Mouse (Mus musculus) embryonic facial prominence, embryonic 11.5 days (tissue): Measurements from ENCODE around the gene Lnx2. TPM values are rescaled to one million over a fixed set of nuclear protein-coding genes. Genes with fewer than 3 reads are reported as not detected.

ENCODE experiments used
- ATAC-seq: fragments of 200-750 bp; cut with Nextera tagmentation; replicated peaks from 2 replicates; pipeline ENCODE4 v1.8.0; 2017; ENCODE audit warnings: low read depth; ENCODE audit not compliant: insufficient number of reproducible peaks, low FRiP score, low TSS enrichment
- DNase-seq: peaks from one replicate; pipeline ENCODE4 v3.0.0-alpha.2; 2015; ENCODE audit warnings: low spot score
- H3K27ac ChIP-seq: fragments of 300-500 bp; sonication (generic); replicated peaks from 2 replicates; pipeline ENCODE4 v1.5.1; 2014; ENCODE audit warnings: mild to moderate bottlenecking, low read depth, low read length, control low read depth
- H3K27me3 ChIP-seq: fragments of 300-500 bp; sonication (generic); 2 replicates; pipeline ENCODE4 v1.6.1; 2014; ENCODE audit warnings: mild to moderate bottlenecking, low read length, moderate library complexity, mixed read lengths; ENCODE audit not compliant: control insufficient read depth, insufficient read depth
- H3K36me3 ChIP-seq: fragments of 300-500 bp; sonication (generic); replicated peaks from 2 replicates; pipeline ENCODE4 v1.6.1; 2014; ENCODE audit warnings: low read depth, mild to moderate bottlenecking, low read length, moderate library complexity, mixed read lengths; ENCODE audit not compliant: control insufficient read depth, insufficient read depth
- H3K4me1 ChIP-seq: fragments of 300-500 bp; sonication (generic); 2 replicates; pipeline ENCODE4 v1.6.1; 2014; ENCODE audit warnings: low read length, mixed read lengths; ENCODE audit not compliant: control insufficient read depth, insufficient read depth
- H3K4me2 ChIP-seq: fragments of 300-500 bp; sonication (generic); 2 replicates; pipeline ENCODE4 v1.6.1; 2014; ENCODE audit warnings: low read depth, mild to moderate bottlenecking, control low read depth, low read length, moderate library complexity
- H3K4me3 ChIP-seq: fragments of 300-500 bp; sonication (generic); 2 replicates; pipeline ENCODE4 v1.5.1; 2014; ENCODE audit warnings: low read depth, low read length, control low read depth
- H3K9ac ChIP-seq: fragments of 300-500 bp; sonication (generic); replicated peaks from 2 replicates; pipeline ENCODE4 v1.6.1; 2014; ENCODE audit warnings: mild to moderate bottlenecking, control low read depth, low read length
- H3K9me3 ChIP-seq: fragments of 300-500 bp; sonication (generic); replicated peaks from 2 replicates; pipeline ENCODE4 v1.6.1; 2016; ENCODE audit warnings: mild to moderate bottlenecking, low read length, inconsistent platforms, mixed read lengths; ENCODE audit not compliant: control insufficient read depth
- WGBS: fragments of 180-500 bp; shearing (Covaris S2); extraction: QIAGEN DNeasy Blood & Tissue Kit; methylation state at CpG from one replicate; pipeline ENCODE4 v1.1.7; 2014; 5-methylcytosine and 5-hydroxymethylcytosine counted together
- polyA plus RNA-seq: library from polyadenylated mRNA; unstranded; fragments of >200 nt; fragmentation: Nextera tagmentation; extraction: Ambion mirVana; gene quantifications from 2 replicates; pipeline ENCODE4 v1.2.1, GENCODE M21; 2014

The Lnx2 gene
- 11.2 and 11.3 TPM in 2 replicates for polyA plus RNA-seq

DNA sequence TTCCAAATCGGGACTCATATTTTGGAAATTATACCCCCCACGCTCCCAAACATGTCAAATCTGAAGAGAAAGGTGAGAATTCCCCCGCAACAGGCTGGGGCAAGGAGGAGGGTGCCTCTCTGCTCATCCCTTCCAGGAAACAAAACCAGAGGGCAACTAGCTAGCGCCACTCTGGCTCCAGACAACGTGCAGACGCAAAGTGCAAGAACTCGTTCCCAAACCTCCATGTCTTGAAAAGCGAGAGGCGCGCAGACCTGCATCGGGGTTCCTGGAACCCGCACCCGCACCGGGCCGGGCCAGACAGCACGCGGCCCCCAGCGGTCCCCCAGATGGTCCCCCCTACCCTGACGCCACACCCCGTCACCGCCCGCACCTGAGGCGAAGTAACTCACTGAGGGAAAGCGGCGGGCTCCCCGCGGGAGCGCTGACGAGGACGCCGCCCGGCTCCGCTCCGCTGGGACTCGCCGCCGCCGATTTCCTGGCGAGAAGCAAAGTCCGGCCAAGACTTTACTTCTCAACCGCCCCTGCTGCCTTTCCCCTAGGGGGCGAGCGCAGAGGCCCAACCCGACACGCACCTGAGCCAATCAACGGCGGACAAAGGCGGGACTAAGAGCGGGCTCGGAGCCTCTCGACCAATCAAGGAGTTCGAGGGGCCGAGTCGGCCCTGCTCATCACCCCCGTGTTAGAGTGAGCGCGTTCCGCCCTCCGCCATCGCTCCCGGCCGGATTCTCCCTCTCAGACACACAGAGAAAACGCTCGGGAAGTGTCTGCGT, at the start of gene Lnx2:
Gene Lnx2, minus strand, starts transcription at position 561 of the 773 bp plus-strand sequence.
- under 1% methylated on average over 65 of the region's 65 CpGs for WGBS

GRCm38 (mm10) chr5:147125542-147126185, 49.3 kb upstream of the Lnx2 start:
- H3K27ac ChIP-seq, result no peak overlapping the region
- no peak overlapping the region for H3K4me2 ChIP-seq
- no peaks in the 10 kb centered on the region for H3K4me1 ChIP-seq
- no peaks in the 10 kb centered on the region for H3K36me3 ChIP-seq
- H3K9me3 ChIP-seq, result no peaks in the 10 kb centered on the region
- ATAC-seq, result no peak
- DNase-seq, result no peak
- no peak overlapping the region for H3K4me3 ChIP-seq
- H3K9ac ChIP-seq, result no peak overlapping the region
- WGBS, result 87% methylated on average over 13 of the region's 13 CpGs
- H3K27me3 ChIP-seq, result no peaks in the 10 kb centered on the region

More for the DNA sequence above, at the start of gene Lnx2:
- Histone ChIP-seq H3K9me3 (no peaks in the 10 kb centered on the region), H3K27me3 (no peaks in the 10 kb centered on the region), H3K27ac (peak within 1 kb of the TSS; percentile 75), H3K36me3 (no peaks in the 10 kb centered on the region), H3K4me2 (peak within 1 kb of the TSS; percentile 88), H3K9ac (peak within 1 kb of the TSS; percentile 77), H3K4me1 (no peaks in the 10 kb centered on the region), H3K4me3 (peak within 1 kb of the TSS; percentile 83)
- DNase-seq, result peak; percentile 99
- ATAC-seq, result peak; percentile 98

- H3K9me3 ChIP-seq, result no peaks in the 10 kb centered on the region
- no peak overlapping the region for H3K4me3 ChIP-seq
- no peaks in the 10 kb centered on the region for H3K27me3 ChIP-seq
- 56% methylated on average over 9 of the region's 9 CpGs for WGBS
- ATAC-seq (no peak), DNase-seq (no peak)
- H3K4me2 ChIP-seq, result no peak overlapping the region
- H3K9ac ChIP-seq, result no peak overlapping the region
- no peaks in the 10 kb centered on the region for H3K4me1 ChIP-seq
- H3K27ac ChIP-seq, result no peak overlapping the region
- H3K36me3 ChIP-seq, result no peaks in the 10 kb centered on the region
Measured at GRCm38 (mm10) chr5:147124794-147125193, 48.4 kb upstream of the Lnx2 start.

- ATAC-seq (no peak), DNase-seq (no peak)
- Histone ChIP-seq H3K9me3 (no peaks in the 10 kb centered on the region), H3K9ac (no peak overlapping the region), H3K4me1 (no peaks in the 10 kb centered on the region), H3K27ac (no peak overlapping the region), H3K4me3 (no peak overlapping the region), H3K27me3 (no peaks in the 10 kb centered on the region), H3K4me2 (no peak overlapping the region), H3K36me3 (no peaks in the 10 kb centered on the region)
- 91% methylated on average over 4 of the region's 4 CpGs for WGBS
Measured at GRCm38 (mm10) chr5:147121146-147121545, 44.8 kb upstream of the Lnx2 start.

DNA sequence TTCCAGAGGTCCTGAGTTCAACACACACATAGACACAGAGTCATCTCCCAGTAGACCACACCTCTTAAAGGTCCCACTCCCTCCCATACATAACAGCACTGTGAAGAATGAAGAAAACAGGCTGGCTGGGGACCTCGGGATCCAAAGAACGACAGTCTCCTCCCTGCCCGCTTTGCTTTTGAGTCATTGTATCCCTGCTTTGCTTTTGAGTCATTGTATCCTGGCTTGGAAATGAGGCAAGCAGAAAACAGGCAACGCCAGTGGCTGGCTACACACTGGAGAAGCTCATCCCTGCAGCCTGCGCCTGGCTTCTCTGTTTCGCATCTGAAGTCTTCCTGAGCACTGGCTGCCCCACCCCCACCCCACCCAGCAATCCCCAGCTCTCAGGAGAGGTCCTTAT, 40.6 kb upstream of the Lnx2 start:
- Histone ChIP-seq H3K9me3 (no peaks in the 10 kb centered on the region), H3K27me3 (no peaks in the 10 kb centered on the region), H3K36me3 (no peaks in the 10 kb centered on the region; the same call in 1 of the 2 replicates), H3K27ac (no peak overlapping the region), H3K4me1 (no peaks in the 10 kb centered on the region), H3K4me3 (no peak overlapping the region), H3K4me2 (no peak overlapping the region), H3K9ac (no peak overlapping the region)
- DNase-seq (no peak), ATAC-seq (no peak)
- 28% methylated on average over 6 of the region's 6 CpGs for WGBS

GRCm38 (mm10) chr5:147115631-147116030, 39.2 kb upstream of the Lnx2 start:
- ATAC-seq, result no peak
- Histone ChIP-seq H3K27me3 (no peaks in the 10 kb centered on the region), H3K36me3 (no peaks in the 10 kb centered on the region; the same call in 1 of the 2 replicates), H3K4me1 (no peaks in the 10 kb centered on the region), H3K4me3 (no peak overlapping the region), H3K9ac (no peak overlapping the region), H3K9me3 (no peaks in the 10 kb centered on the region), H3K27ac (no peak overlapping the region), H3K4me2 (no peak overlapping the region)
- 92% methylated on average over 4 of the region's 4 CpGs for WGBS
- DNase-seq, result no peak

DNA sequence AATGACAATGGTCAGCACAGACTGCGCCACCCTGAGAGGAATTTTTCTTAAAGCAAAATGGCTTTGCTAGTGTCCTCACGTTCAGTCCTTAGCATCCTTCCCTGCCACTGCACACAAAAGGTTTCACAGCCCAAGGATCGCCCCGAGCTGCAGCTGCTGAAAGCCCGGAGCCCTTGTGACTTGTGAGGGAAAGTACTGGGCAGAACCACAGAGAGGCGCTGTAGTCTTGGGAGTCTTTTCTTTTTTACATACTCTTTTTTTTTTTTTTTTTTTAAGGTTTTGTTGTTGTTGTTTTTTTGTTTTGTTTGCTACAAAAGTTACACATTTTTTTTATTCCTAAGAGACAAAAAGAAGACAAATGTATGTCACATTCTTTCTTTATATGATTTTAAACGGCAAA, 38.4 kb upstream of the Lnx2 start:
- Histone ChIP-seq H3K4me2 (no peak overlapping the region), H3K27me3 (no peaks in the 10 kb centered on the region), H3K9ac (no peak overlapping the region), H3K36me3 (no peaks in the 10 kb centered on the region; the same call in 1 of the 2 replicates), H3K4me1 (no peaks in the 10 kb centered on the region), H3K9me3 (no peaks in the 10 kb centered on the region), H3K4me3 (no peak overlapping the region), H3K27ac (no peak overlapping the region)
- DNase-seq, result no peak
- ATAC-seq, result no peak
- WGBS, result 83% methylated on average over 7 of the region's 7 CpGs
